Mouse (Mus musculus): ENCODE data around the gene Tmem174. TPM values are rescaled to one million over a fixed set of nuclear protein-coding genes. Genes with fewer than 3 reads are reported as not detected.

The Tmem174 gene
- polyA plus RNA-seq, 1 experiment from 2014 or later = not detected

DNA sequence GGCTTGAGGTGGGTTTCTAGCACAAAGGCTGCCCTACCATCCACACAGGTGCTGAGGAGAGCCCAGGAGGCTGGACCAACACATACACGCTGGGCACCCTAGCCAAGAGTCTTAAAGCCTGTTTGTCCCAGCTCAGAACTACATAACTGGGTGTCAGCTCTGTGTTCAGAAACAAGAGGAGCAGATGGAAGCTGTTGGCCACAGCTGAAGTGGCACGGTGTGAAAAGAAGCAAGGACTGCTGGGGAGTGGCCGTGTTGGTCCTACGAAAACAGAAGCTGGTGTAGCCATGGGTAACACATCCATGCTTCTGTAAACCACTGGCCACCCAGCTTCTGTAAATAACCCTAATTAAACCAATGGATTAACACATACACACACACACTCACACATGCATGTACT, 18.1 kb upstream of the Tmem174 start:
- H3K4me1 ChIP-seq (replicated peaks) = 0 out of 2 replicates have a peak, but pooled peaks cover 6% of the 10 kb centered on the region
- no peak overlapping the region for H3K4me2 ChIP-seq
- H3K36me3 ChIP-seq = no peaks in the 10 kb centered on the region
- H3K9ac ChIP-seq = no peak overlapping the region
- no peaks in the 10 kb centered on the region for H3K27me3 ChIP-seq
- 91% methylated on average over 4 of the region's 4 CpGs for WGBS
- no peak overlapping the region for H3K4me3 ChIP-seq
- no peak overlapping the region for H3K27ac ChIP-seq
- ATAC-seq (ENCODE audit: low FRiP score) = no peak
- H3K9me3 ChIP-seq = no peaks in the 10 kb centered on the region

DNA sequence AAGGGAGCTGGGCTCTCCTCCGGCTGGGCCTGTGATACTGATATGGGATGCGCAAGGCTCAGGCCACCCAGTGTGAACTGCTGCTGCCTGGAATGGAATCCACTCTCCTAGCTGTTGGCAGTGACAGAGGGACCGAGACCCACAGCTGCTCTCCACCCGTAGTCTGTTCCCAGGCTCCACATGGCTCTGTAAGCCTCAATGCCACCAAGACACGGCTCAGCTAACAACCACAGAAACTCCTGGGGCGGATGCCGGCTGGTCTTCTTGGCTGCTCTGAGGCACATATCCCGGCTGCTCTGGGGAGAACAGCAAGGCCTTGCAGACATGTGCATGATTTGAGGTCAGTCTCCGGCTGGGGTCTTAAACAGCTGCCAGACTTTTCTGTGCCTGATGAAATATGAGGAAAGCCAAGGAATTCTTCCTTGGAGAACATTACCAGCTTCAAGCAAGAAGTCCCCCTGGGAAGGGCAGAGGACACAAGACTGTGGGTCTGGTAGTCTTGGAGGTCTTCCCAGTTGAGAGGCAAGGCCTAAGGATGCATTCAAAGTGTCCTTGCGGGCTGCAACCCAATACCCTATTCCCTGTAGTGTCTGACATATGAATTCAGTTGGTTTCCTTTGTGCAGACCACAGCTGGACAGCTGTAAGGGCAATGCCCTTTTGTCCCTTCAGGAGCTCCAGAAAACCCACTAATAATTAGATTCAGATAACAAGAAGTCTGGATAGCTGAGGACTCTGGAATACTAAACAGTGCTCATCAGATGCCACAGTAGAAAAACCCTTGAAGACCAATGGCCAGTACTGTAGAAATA, 17.1 kb upstream of the Tmem174 start:
- ATAC-seq (ENCODE audit: low FRiP score) = no peak

DNA sequence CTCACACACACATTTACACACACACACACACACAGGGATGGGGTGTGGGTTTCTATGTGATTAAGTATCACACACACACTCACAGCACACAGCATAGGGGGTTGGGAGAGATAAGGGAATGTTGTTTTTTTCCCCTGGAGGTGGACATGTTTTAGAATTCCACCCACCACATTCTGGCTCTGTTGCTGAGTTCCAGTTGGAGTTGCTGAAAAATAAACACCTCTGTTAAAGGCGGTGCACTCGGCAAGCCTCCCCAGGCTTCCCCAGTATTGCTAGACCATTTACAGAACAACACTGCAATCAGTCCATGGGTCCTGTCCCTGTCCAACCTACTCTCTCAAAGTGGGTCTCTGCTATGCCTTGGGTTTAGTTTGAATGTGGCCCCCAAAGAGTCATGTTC, 15.0 kb upstream of the Tmem174 start:
- ATAC-seq (ENCODE audit: low FRiP score) = no peak
- Histone ChIP-seq H3K27ac (no peak overlapping the region), H3K4me1 (replicated peaks) (0 out of 2 replicates have a peak, but pooled peaks cover 6% of the 10 kb centered on the region), H3K9me3 (no peaks in the 10 kb centered on the region), H3K27me3 (no peaks in the 10 kb centered on the region), H3K4me3 (no peak overlapping the region), H3K4me2 (no peak overlapping the region), H3K9ac (no peak overlapping the region), H3K36me3 (no peaks in the 10 kb centered on the region)
- WGBS = 87% methylated on average over 2 of the region's 2 CpGs

More for the DNA sequence above, 17.1 kb upstream of the Tmem174 start:
- Histone ChIP-seq H3K4me1 (replicated peaks) (0 out of 2 replicates have a peak, but pooled peaks cover 6% of the 10 kb centered on the region), H3K27ac (no peak overlapping the region), H3K36me3 (no peaks in the 10 kb centered on the region), H3K27me3 (no peaks in the 10 kb centered on the region), H3K4me2 (no peak overlapping the region), H3K9me3 (no peaks in the 10 kb centered on the region), H3K4me3 (no peak overlapping the region), H3K9ac (no peak overlapping the region)
- WGBS = 66% methylated on average over 10 of the region's 10 CpGs

DNA sequence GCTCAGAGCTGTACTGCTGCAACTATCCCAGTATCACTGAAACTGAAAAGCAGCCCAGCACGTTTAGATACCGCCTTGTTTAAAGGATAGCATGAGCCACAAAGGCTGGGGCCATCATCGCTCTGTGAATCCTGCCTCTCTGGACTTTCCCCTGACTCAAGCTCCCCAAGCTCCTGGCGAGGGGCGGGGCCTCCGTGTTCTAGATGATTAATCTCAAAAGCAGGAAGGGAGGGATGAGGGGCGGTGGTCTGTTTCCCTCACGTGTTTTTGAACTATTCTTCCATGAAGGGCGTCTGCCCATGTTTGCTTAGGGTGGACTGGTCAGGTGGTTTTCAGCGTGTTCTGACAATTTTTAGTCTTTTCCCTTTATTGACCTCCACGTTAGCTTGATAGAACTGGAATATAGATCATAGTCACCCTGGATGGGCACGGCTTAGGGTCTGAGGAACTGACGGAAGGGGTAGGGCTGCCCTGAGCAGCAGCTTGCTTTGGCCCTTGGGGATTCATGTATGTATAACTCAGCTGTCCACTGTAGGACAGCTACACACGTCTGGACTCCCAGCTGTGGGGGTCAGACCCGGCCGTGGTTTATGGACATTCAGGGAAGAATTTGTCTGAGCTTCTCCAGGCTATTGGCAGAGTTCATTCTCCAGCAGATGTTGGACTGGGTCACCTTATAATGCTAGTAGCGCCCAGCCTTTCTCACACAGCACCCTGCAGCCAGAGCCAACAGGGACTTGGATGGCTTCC, 14.2 kb upstream of the Tmem174 start:
- H3K4me1 ChIP-seq (replicated peaks) = 0 out of 2 replicates have a peak, but pooled peaks cover 6% of the 10 kb centered on the region
- ATAC-seq (ENCODE audit: low FRiP score) = no peak
- H3K36me3 ChIP-seq = no peaks in the 10 kb centered on the region
- WGBS = 74% methylated on average over 17 of the region's 17 CpGs
- H3K27ac ChIP-seq = no peak overlapping the region
- no peaks in the 10 kb centered on the region for H3K9me3 ChIP-seq
- H3K27me3 ChIP-seq = no peaks in the 10 kb centered on the region
- no peak overlapping the region for H3K4me2 ChIP-seq
- H3K4me3 ChIP-seq = no peak overlapping the region
- no peak overlapping the region for H3K9ac ChIP-seq

DNA sequence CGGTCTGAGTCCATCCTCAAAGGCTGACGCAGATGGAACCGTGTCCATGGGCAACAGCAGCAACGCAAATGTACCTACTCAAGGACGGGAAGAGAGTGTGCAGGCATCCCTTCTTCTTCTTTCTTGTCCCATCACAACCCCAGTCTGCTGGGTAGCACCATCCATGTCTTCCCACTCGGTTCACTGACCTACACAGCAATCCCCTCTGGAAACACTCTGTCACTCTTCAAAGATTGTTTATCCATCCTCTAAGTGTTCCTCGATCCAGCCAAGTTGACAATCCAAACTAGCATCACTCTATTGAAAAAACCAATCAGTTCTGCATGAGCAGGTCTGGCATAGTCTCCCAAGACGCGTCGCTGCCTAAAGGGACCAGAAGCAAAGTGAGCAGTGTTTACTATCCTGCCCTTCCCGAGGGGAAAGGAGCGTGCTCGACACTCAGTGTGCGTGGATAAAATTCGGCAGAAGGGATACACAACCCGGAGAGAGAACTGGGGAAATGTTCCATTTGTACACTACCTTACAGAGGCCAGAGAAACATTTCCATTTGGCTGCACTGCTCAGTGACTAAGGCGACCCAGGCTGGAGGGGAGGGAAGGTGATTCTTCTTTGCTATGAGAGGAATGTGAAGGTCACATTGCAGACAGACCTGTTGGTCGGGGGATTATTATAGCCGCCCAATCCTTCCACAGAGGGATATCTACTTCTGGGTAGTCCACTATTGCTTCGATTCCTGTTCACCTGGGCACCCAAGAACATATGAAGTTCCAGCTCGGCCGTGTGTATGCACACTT, 10.8 kb upstream of the Tmem174 start:
- ATAC-seq (ENCODE audit: low FRiP score) = no peak
- Histone ChIP-seq H3K4me3 (no peak overlapping the region), H3K27me3 (no peaks in the 10 kb centered on the region), H3K36me3 (no peaks in the 10 kb centered on the region), H3K4me2 (no peak overlapping the region), H3K9ac (no peak overlapping the region), H3K4me1 (replicated peaks) (no peaks in the 10 kb centered on the region), H3K27ac (no peak overlapping the region), H3K9me3 (no peaks in the 10 kb centered on the region)
- WGBS = 89% methylated on average over 22 of the region's 22 CpGs

DNA sequence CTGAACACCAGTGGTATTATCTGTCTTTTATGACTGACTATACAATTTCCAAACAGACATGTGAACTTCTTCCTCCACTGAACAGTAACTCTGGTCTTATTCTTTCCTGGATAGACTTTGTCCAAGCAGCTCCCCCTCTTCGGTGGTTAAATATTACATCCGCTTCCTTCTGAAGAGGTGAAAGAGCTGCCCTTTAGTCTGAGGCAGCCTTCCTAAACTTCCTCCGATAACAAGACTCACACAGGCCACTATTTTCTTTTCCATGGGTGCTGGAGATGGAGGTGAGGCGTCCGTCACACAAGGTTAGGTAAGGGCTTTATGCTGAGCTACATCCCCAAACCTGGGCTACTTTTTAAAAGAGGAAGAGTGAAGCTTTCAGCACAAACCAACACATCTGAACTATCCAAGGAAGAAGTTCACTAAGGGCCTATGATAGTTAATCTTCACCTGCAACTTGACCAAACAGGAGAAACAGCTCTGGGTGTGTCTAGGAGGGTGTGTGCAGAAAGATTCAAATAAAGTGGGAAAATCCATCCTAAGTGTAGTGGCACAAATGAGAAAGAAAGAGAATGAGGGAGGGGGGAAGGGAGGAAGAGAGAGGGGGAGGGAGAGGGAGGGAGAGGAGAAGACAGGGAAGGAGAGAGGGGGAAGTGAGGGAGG, 1.4 kb upstream of the Tmem174 start:
- no peaks in the 10 kb centered on the region for H3K9me3 ChIP-seq
- H3K9ac ChIP-seq = no peak overlapping the region
- no peaks in the 10 kb centered on the region for H3K36me3 ChIP-seq
- H3K27me3 ChIP-seq = 0 out of 2 replicates have a peak, but pooled peaks cover 4% of the 10 kb centered on the region
- no peaks in the 10 kb centered on the region for H3K4me1 ChIP-seq (replicated peaks)
- no peak for ATAC-seq (ENCODE audit: low FRiP score)
- WGBS = 91% methylated on average over 5 of the region's 5 CpGs
- H3K4me3 ChIP-seq = no peak overlapping the region
- H3K4me2 ChIP-seq = no peak overlapping the region
- no peak overlapping the region for H3K27ac ChIP-seq

DNA sequence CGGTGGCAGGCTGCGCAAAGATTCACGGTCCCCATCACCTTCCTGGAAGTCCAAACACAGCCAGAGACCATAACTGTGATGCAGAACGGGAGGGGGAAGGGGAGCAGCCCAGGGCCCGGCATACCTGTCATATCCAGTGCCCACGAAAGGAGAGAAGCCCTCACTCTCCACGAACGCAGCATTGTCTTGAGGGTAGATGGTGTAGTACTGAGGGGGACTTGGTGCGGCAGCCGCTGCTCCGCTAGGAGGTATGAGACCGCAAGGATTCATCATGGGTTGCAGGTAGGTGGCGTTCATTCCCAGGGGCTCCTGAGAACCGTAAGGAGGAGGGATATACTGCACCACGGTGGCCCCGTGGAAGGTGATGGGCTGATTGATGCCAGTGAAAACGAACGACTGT, 639 bp downstream of the Tmem174 start:
- 74% methylated on average over 18 of the region's 18 CpGs for WGBS
- no peaks in the 10 kb centered on the region for H3K9me3 ChIP-seq
- H3K4me1 ChIP-seq (replicated peaks) = no peaks in the 10 kb centered on the region
- no peak overlapping the region for H3K4me3 ChIP-seq
- H3K4me2 ChIP-seq = no peak overlapping the region
- H3K27me3 ChIP-seq = 0 out of 2 replicates have a peak, but pooled peaks cover 4% of the 10 kb centered on the region
- H3K9ac ChIP-seq = no peak overlapping the region
- H3K36me3 ChIP-seq = no peaks in the 10 kb centered on the region
- no peak overlapping the region for H3K27ac ChIP-seq
- no peak for ATAC-seq (ENCODE audit: low FRiP score)

DNA sequence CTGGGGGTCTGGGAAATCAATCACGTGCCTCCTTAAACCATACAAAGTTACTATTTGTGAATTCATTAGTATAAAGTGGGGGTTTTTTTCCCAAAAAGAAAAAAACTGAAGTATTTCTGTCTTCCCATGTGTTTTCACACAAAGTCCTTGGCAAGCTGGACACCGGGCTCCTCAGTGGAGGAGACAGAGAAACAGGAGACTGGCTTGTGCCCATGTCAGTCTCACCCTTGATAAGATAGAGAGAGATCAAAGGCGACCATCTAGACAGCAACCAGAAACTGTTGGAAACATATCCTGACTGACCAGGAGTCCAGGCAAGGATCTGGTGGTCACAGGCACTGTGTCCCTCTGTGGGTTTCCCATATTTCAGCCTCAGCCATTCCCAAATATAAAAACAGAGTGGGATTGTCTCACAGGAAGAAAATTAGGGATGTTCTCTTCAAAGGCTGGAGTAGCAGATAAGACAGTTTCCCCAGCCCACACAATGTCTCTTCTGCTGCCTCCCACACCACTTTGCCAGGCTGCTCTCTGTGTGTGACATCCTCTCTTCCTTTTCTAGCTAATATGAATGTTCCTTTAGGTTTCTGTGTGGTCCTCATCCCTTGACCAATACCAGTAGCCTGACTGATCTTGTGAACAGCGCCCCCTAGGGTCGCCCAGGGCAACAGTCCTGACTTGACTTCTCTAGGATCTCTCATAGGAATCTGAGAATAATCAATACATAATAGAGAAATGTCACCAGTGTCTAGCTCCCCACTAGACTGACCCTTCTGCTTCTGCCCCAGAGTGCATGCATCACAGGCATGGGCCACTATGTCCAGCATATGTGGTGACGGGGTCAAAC, 3.3 kb downstream of the Tmem174 start:
- H3K27me3 ChIP-seq = 0 out of 2 replicates have a peak, but pooled peaks cover 4% of the 10 kb centered on the region
- H3K9ac ChIP-seq = no peak overlapping the region
- no peaks in the 10 kb centered on the region for H3K36me3 ChIP-seq
- H3K4me2 ChIP-seq = no peak overlapping the region
- WGBS = 64% methylated on average over 6 of the region's 6 CpGs
- no peak overlapping the region for H3K4me3 ChIP-seq
- no peak overlapping the region for H3K27ac ChIP-seq
- H3K4me1 ChIP-seq (replicated peaks) = no peaks in the 10 kb centered on the region
- ATAC-seq (ENCODE audit: low FRiP score) = no peak
- H3K9me3 ChIP-seq = no peaks in the 10 kb centered on the region

DNA sequence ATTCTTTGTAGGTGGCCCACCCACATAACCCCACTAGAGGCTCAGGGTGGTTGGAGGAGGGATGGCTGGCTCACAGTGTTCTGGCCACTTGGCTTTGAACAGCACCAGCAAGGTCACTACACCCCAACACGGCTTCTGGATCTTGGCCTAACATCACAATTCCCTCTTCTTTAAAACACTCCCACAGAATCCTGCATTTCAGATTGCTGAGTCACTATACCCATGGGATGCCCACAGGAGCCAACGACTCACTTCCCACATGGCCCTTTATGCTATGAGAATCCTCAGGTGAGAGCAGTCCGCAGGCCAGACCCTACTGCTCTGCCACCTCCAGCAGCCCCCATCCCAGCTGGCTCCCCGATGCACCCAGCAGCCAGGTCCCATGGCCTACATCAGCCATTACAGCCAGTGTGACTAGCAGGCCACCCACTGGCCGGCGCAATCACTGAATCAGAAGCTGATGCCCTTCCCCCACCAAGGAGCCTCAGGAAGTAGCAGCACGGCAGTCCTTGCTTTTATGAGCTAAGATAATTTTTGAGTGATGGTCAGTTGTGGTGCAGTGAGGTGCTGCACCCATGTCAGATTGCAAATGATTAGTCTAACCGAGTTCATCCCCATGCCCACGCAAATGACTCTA, 4.8 kb downstream of the Tmem174 start:
- Histone ChIP-seq H3K4me2 (no peak overlapping the region), H3K27ac (no peak overlapping the region), H3K27me3 (0 out of 2 replicates have a peak, but pooled peaks cover 4% of the 10 kb centered on the region), H3K4me1 (replicated peaks) (no peaks in the 10 kb centered on the region), H3K9ac (no peak overlapping the region), H3K4me3 (no peak overlapping the region), H3K9me3 (no peaks in the 10 kb centered on the region), H3K36me3 (no peaks in the 10 kb centered on the region)
- 79% methylated on average over 9 of the region's 9 CpGs for WGBS
- no peak for ATAC-seq (ENCODE audit: low FRiP score)

DNA sequence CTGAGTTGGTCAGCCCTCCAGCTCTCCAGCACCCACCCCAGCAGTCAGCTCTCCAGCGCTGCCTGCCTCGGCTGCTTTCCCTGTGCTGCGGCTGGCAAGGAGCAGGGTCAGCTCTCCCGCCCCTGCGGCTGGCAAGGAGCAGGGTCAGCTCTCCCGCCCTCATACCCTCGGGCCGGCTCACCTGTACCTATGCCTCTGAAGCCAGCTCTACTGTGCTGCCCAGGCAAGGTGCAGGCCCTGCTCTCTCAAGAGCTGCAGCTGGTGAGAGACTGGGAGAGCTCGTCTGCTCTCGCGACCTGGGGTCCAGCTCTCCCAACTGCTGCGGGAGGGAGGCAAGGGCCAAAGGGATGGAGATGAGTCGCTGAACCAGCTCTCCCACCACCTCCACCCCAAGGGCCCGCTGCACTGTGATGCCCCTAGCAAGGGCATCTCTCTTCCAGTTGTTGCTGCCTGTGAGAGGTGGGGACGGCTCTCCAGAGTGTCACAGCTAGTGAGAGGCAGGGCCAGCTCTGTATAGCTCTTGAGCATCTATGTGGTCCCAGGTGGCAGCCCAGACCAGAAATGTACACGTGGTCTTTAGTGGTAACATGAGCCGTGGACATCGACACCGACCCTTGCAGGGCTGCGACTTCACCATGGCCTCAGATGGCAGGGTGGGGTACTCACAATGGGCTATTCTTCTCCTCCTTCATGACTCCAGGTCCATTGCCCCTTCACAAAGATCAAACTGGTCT, 5.9 kb downstream of the Tmem174 start:
- ATAC-seq (ENCODE audit: low FRiP score) = no peak
- Histone ChIP-seq H3K4me3 (no peak overlapping the region), H3K36me3 (no peaks in the 10 kb centered on the region), H3K4me2 (no peak overlapping the region), H3K9ac (no peak overlapping the region), H3K9me3 (no peaks in the 10 kb centered on the region), H3K4me1 (replicated peaks) (no peaks in the 10 kb centered on the region), H3K27me3 (no peaks in the 10 kb centered on the region), H3K27ac (no peak overlapping the region)
- 51% methylated on average over 20 of the region's 20 CpGs for WGBS
